In genomic region chr11:59756351-59756750, GRCm38 (mm10) we compare ENCODE assay signal across 19 mouse cellular contexts. TPM values are rescaled to one million over a fixed set of nuclear protein-coding genes. Genes with fewer than 3 reads are reported as not detected.
DNase-seq lines count a peak whose midpoint lies in the region; ATAC-seq lines count a peak whose summit lies in the region.
"Had no signal": no experiment of that assay in that cellular context is flagged by ENCODE, and none has a peak within 500 bp of the region (broad histone marks: within the 10 kb centered on the region; RNA-seq: fewer than 3 reads in every experiment).

No protein-coding gene starts in this region.

- peaks cover 23% of the 10 kb centered on the region; the same call in 1 of the 2 replicates for H3K36me3 ChIP-seq in midbrain, embryonic 11.5 days (ENCODE audit: control insufficient read depth, insufficient read depth, low read length)
- peaks cover 97% of the 10 kb centered on the region for H3K36me3 ChIP-seq in midbrain, embryonic 13.5 days

- no peak overlapping the region for H3K4me3 ChIP-seq in midbrain, embryonic 11.5 days (ENCODE audit: low read depth, low read length)
- H3K4me3 ChIP-seq in midbrain, embryonic 13.5 days (replicated peaks), result no peak overlapping the region
- H3K4me3 ChIP-seq: embryonic facial prominence, embryonic 10.5 days; embryonic facial prominence, embryonic 12.5 days; forebrain, embryonic 13.5 days; forebrain, embryonic 15.5 days had no signal

- no peak for ATAC-seq in midbrain, embryonic 11.5 days (ENCODE audit: low FRiP score)
- no peak for ATAC-seq in midbrain, embryonic 13.5 days
- ATAC-seq: forebrain, embryonic 13.5 days; forebrain, embryonic 15.5 days; forebrain, postnatal 0 days had no signal

- peak; percentile 79 for DNase-seq in midbrain, embryonic 11.5 days (ENCODE audit: low spot score, missing footprints)
- DNase-seq in R1 (ENCODE audit: low read depth, low spot score) (peak; percentile 53), ZHBTc4 (ENCODE audit: low read depth, low spot score) (peak; percentile 40)
- DNase-seq in urinary bladder, adult 18-20 months (ENCODE audit: low spot score in 2 of 2), result no peak
- no peak for DNase-seq in cerebellum, postnatal 36 days
- DNase-seq: adrenal gland, adult 2 months; adrenal gland, postnatal 10 days; adrenal gland, postnatal 25 days; cerebellum, adult 11 months; cerebellum, adult 18-20 months; cerebellum, adult 8-10 months; cerebellum, adult 9-11 months; cerebellum, postnatal 14 days; forebrain, postnatal 0 days had no signal

- 69% methylated on average over 4 of the region's 4 CpGs for WGBS in midbrain, embryonic 11.5 days
- WGBS in midbrain, embryonic 13.5 days, result 68% methylated on average over 4 of the region's 4 CpGs

- no peak overlapping the region for H3K27ac ChIP-seq in midbrain, embryonic 11.5 days (ENCODE audit: low read depth, low read length)
- H3K27ac ChIP-seq in midbrain, embryonic 13.5 days, result no peak overlapping the region
- H3K27ac ChIP-seq: embryonic facial prominence, embryonic 10.5 days; embryonic facial prominence, embryonic 12.5 days; forebrain, embryonic 13.5 days; forebrain, embryonic 15.5 days had no signal

- H3K9me3 ChIP-seq in midbrain, embryonic 11.5 days (ENCODE audit: control insufficient read depth, low read length), result no peaks in the 10 kb centered on the region
- H3K9me3 ChIP-seq in midbrain, embryonic 13.5 days, result no peaks in the 10 kb centered on the region
- H3K9me3 ChIP-seq: embryonic facial prominence, embryonic 10.5 days; embryonic facial prominence, embryonic 12.5 days; forebrain, embryonic 13.5 days; forebrain, embryonic 15.5 days had no signal

- H3K27me3 ChIP-seq in midbrain, embryonic 11.5 days (ENCODE audit: control insufficient read depth, insufficient read depth, low read length), result no peaks in the 10 kb centered on the region
- H3K27me3 ChIP-seq in midbrain, embryonic 13.5 days, result no peaks in the 10 kb centered on the region
- H3K27me3 ChIP-seq: embryonic facial prominence, embryonic 12.5 days; forebrain, embryonic 13.5 days; forebrain, embryonic 15.5 days had no signal

- H3K4me2 ChIP-seq in midbrain, embryonic 11.5 days, result no peak overlapping the region
- no peak overlapping the region for H3K4me2 ChIP-seq in midbrain, embryonic 13.5 days (replicated peaks)
- H3K4me2 ChIP-seq: embryonic facial prominence, embryonic 12.5 days; forebrain, embryonic 13.5 days; forebrain, embryonic 15.5 days had no signal

- H3K4me1 ChIP-seq in midbrain, embryonic 11.5 days (ENCODE audit: control insufficient read depth, insufficient read depth, low read length), result no peaks in the 10 kb centered on the region
- no peaks in the 10 kb centered on the region for H3K4me1 ChIP-seq in midbrain, embryonic 13.5 days (replicated peaks)
- H3K4me1 ChIP-seq: embryonic facial prominence, embryonic 10.5 days; embryonic facial prominence, embryonic 12.5 days; forebrain, embryonic 13.5 days; forebrain, embryonic 15.5 days had no signal

- no peak overlapping the region for H3K9ac ChIP-seq in midbrain, embryonic 11.5 days (ENCODE audit: low read length)
- no peak overlapping the region for H3K9ac ChIP-seq in midbrain, embryonic 13.5 days (replicated peaks)
- H3K9ac ChIP-seq: embryonic facial prominence, embryonic 12.5 days; forebrain, embryonic 13.5 days; forebrain, embryonic 15.5 days; forebrain, postnatal 0 days had no signal

RNA-seq across cellular contexts. Expression of gene Pld6, which starts 31.1 kb away (rescaled TPM):
- polyA plus RNA-seq in midbrain, embryonic 11.5 days (2014; fragmentation: Nextera tagmentation; extraction: Ambion mirVana), result 0.36 and 0.79 TPM in 2 replicates
- polyA plus RNA-seq in midbrain, embryonic 13.5 days (2015; fragmentation: Nextera tagmentation; extraction: Ambion mirVana), result 2.4 and 2.7 TPM in 2 replicates

RNA-seq across cellular contexts. Expression of gene Flcn, which starts 53.5 kb away (rescaled TPM):
- 27.4 and 28.2 TPM in 2 replicates for polyA plus RNA-seq in midbrain, embryonic 11.5 days (2014; fragmentation: Nextera tagmentation; extraction: Ambion mirVana)
- 38.4 and 41.7 TPM in 2 replicates for polyA plus RNA-seq in midbrain, embryonic 13.5 days (2015; fragmentation: Nextera tagmentation; extraction: Ambion mirVana)

Comparison
In these comparisons a context has a peak if more than half of its experiments do, and no peak if none do; other contexts are left out.
1. DNase-seq: peak in midbrain, embryonic 11.5 days (single experiment), R1 (single experiment) and ZHBTc4 (single experiment); none in urinary bladder, adult 18-20 months (0 of 2) and cerebellum, postnatal 36 days (0 of 2).